Mouse (Mus musculus): ENCODE results near the gene Cwc27. TPM values are rescaled to one million over a fixed set of nuclear protein-coding genes. Genes with fewer than 3 reads are reported as not detected.
A peak's percentile ranks its signal among the peaks of the same experiment; 100 is the strongest.

Cwc27 gene
- polyA plus RNA-seq, 1 experiment from 2014 or later = 25.4 TPM

DNA sequence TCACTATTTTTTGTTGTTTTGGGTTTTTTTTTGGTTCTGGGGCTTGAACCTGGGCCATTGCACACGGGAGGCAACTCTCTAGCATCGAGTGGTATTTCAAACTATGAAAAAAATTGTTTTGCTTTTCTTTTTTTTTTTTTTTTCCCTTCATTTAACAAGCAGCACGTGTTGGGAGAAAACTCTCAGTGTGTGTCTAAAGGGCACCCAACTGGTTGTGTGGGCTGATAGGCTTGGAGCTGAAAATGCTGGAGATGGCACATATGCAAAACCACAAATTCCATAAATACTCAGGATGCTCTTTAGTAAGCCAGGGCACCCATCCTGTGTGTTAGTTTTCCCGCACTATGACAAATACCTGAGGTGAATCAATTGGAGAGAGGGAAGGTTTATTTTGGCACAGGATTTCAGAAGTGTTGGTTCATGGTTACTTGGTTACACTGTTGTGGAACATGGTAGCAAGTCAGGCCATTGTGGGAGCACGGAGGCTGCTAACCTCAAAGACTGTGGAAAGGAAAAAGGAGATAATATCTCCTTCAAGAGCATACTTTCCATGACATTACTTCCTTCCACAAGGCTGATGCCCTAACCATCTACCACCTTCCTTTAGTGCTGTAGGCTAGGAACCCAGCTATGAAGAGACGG, 194.7 kb downstream of the Cwc27 start:
- H3K27me3 ChIP-seq (ENCODE audit: insufficient read depth, low read length) = no peaks in the 10 kb centered on the region
- 70% methylated on average over 6 of the region's 6 CpGs for WGBS

DNA sequence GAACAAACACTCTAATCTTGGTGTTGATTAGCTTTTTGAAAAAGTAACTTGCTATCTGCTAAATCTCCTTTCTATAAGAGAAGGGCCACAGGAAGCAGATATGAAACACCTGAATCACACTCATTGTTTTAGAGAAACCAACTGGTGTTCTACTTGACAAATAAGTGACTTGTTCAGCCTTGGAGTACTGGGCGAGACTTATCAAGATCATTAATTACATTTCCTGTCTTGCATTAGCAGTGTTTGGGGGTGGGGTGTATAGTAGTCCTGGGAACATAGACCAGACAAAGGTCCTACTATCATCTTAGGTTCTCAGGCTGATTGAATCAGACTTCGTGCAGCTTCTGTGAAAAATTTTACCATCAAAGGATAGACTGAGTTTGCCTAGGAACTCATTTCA, 196.5 kb downstream of the Cwc27 start:
- ATAC-seq (replicated peaks; ENCODE audit: low FRiP score, low read depth) = no peak

More for the DNA sequence above, 194.7 kb downstream of the Cwc27 start:
- TF ChIP-seq CTCF (IDR thresholded peaks at IDR 0.05; ENCODE audit: low read depth) = no peak
- no peak overlapping the region for H3K4me3 ChIP-seq (replicated peaks; ENCODE audit: low read depth, low read length)
- no peaks in the 10 kb centered on the region for H3K36me3 ChIP-seq (ENCODE audit: insufficient read depth, low read length)
- H3K9me3 ChIP-seq (replicated peaks; ENCODE audit: low read length) = no peaks in the 10 kb centered on the region
- no peak overlapping the region for H3K4me2 ChIP-seq (ENCODE audit: low read length)
- ATAC-seq (replicated peaks; ENCODE audit: low FRiP score, low read depth) (no peak), DNase-seq (ENCODE audit: low spot score) (no peak)
- no peak overlapping the region for H3K9ac ChIP-seq (ENCODE audit: low read depth, low read length)
- no peak overlapping the region for H3K27ac ChIP-seq
- no peaks in the 10 kb centered on the region for H3K4me1 ChIP-seq (replicated peaks; ENCODE audit: insufficient read depth, low read length)

DNA sequence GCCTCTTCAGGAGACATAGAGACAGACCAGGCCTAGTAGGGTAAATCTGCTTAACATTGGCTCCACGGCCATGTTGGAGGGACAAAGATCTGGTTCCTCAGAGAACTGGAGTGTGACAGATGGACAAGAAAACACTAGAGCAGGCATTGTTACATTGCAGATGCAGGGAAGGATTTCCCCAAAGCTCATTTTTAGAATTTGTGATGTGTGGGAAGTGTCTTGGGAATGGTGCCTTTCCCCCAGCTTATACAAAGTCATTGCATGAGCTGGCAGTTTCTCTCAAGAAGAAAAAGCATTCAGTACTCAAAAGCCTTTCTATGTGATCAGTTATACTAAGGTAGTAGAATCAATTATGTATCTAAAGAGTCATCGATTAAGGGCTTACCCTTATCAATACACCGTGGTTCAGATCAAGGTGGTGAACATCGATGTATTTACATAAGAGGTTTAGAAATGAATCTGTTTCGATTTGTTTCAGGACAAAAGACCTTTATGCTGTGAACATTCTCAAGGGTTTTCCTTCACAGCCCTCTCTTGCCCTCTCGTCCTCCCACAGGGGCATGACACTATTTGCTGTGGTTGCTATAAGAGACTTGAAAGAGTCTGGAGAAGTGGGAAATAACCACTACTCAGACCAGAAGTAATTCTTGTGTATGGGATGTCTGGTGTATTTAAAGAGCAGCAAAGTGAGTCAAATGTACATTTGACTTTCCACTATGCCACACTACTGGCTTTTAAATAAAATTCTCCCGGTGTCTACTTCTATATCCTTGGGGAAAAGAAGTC, 197.2 kb downstream of the Cwc27 start:
- Histone ChIP-seq H3K4me3 (replicated peaks; ENCODE audit: low read depth, low read length) (no peak overlapping the region), H3K4me1 (replicated peaks; ENCODE audit: insufficient read depth, low read length) (no peaks in the 10 kb centered on the region; the same call in 1 of the 2 replicates), H3K27me3 (ENCODE audit: insufficient read depth, low read length) (no peaks in the 10 kb centered on the region), H3K9ac (ENCODE audit: low read depth, low read length) (no peak overlapping the region), H3K27ac (no peak overlapping the region), H3K36me3 (ENCODE audit: insufficient read depth, low read length) (no peaks in the 10 kb centered on the region), H3K9me3 (replicated peaks; ENCODE audit: low read length) (no peaks in the 10 kb centered on the region), H3K4me2 (ENCODE audit: low read length) (no peak overlapping the region)
- ATAC-seq (replicated peaks; ENCODE audit: low FRiP score, low read depth) = no peak
- DNase-seq (ENCODE audit: low spot score) = no peak
- TF ChIP-seq CTCF (IDR thresholded peaks at IDR 0.05; ENCODE audit: low read depth) = no peak
- 88% methylated on average over 7 of the region's 7 CpGs for WGBS

More for the DNA sequence above, 196.5 kb downstream of the Cwc27 start:
- Histone ChIP-seq H3K9me3 (replicated peaks; ENCODE audit: low read length) (no peaks in the 10 kb centered on the region), H3K4me1 (replicated peaks; ENCODE audit: insufficient read depth, low read length) (no peaks in the 10 kb centered on the region; the same call in 1 of the 2 replicates), H3K9ac (ENCODE audit: low read depth, low read length) (no peak overlapping the region), H3K36me3 (ENCODE audit: insufficient read depth, low read length) (no peaks in the 10 kb centered on the region), H3K4me3 (replicated peaks; ENCODE audit: low read depth, low read length) (no peak overlapping the region), H3K4me2 (ENCODE audit: low read length) (no peak overlapping the region), H3K27ac (no peak overlapping the region), H3K27me3 (ENCODE audit: insufficient read depth, low read length) (no peaks in the 10 kb centered on the region)
- no peak for TF ChIP-seq CTCF (IDR thresholded peaks at IDR 0.05; ENCODE audit: low read depth)
- no peak for DNase-seq (ENCODE audit: low spot score)
- WGBS = 49% methylated on average over 2 of the region's 2 CpGs

DNA sequence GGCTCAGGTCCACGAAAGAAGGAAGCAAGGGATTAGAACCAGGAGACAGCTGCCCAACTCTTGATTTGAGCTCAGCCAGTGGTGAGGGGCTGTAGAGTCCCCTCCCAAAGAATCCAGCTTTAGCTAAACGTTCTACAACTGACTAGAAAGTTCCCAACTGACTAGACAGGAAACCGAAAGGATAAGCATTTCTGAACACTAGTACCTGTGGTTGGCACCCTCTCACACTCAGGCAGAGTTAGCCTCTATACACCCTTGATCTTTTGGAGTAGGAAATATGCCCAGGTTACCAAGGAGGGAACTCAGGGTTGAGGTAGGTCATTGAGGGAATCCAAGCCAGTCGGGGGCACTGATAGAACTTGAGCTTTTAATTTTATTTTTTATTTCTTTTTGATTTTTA, 199.7 kb downstream of the Cwc27 start:
- no peaks in the 10 kb centered on the region; the same call in 1 of the 2 replicates for H3K4me1 ChIP-seq (replicated peaks; ENCODE audit: insufficient read depth, low read length)
- ATAC-seq (replicated peaks; ENCODE audit: low FRiP score, low read depth) (no peak), DNase-seq (ENCODE audit: low spot score) (no peak)
- TF ChIP-seq CTCF (IDR thresholded peaks at IDR 0.05; ENCODE audit: low read depth) = no peak
- no peak overlapping the region for H3K27ac ChIP-seq
- H3K9me3 ChIP-seq (replicated peaks; ENCODE audit: low read length) = no peaks in the 10 kb centered on the region
- WGBS = 88% methylated on average over 4 of the region's 4 CpGs
- H3K36me3 ChIP-seq (ENCODE audit: insufficient read depth, low read length) = no peaks in the 10 kb centered on the region
- no peak overlapping the region for H3K4me3 ChIP-seq (replicated peaks; ENCODE audit: low read depth, low read length)
- H3K9ac ChIP-seq (ENCODE audit: low read depth, low read length) = no peak overlapping the region
- no peaks in the 10 kb centered on the region for H3K27me3 ChIP-seq (ENCODE audit: insufficient read depth, low read length)
- H3K4me2 ChIP-seq (ENCODE audit: low read length) = no peak overlapping the region

DNA sequence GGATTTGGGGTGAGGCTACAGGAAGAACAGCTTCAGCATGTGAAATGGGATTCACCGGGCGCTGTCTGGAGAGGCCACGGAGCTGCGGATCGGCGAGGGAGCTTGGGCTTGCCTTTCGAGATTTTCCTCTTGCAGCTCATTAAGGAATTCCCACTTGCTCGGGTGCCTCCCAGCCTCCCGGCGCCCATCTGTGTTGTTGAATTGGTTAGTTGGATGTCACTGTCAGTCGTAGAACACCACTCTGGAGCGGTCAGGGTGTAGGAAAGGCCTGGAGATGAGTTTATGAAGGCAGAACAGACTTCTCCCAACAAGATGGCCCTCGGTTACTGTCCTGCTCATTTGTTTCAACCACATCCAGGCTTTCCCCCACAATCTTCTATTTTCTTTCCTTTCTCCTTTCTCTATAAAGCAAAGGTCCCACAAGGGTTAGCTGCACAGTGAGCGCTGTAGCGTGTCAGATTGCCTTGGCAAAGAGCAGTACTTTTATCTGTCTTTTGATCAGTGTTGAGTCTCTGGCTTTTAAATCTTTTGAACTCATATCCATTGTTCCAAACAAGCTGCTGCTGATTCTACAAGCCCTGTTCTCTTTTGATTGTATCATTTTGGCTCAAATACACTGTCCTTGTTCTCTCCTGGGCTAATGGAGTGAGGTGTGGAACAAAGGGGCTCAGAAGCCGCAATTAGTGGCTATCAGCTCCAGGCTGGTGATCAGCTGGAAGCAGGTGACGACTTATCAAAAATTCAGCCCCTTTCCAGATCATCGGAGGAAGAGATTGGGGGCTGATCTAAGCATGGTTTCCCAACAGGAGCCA, 200.7 kb downstream of the Cwc27 start:
- ATAC-seq (replicated peaks; ENCODE audit: low FRiP score, low read depth) = 0 out of 2 replicates have a peak, but pooled peaks have one; percentile 36
- H3K36me3 ChIP-seq (ENCODE audit: insufficient read depth, low read length) = no peaks in the 10 kb centered on the region

DNA sequence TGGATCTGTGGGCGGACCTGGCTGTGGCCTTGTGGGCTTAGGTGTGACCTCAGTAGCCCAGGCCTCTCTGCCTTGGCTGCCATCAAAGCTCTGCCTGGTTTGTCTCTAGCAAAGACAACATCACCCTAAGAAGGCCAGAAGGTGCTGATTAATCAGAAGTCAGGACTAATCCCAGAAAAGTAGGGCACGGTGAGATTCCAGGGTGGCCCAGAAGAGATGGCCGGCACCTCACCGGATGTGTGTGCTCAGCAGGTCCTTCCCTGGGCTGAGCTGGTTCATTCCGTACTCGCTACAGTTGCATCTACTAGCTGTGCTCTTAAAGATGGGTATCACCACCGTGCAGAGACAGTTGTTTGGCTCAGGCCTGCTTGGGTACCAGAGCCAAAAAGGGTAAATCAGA, 201.8 kb downstream of the Cwc27 start:
- Histone ChIP-seq H3K36me3 (ENCODE audit: insufficient read depth, low read length) (no peaks in the 10 kb centered on the region), H3K27ac (no peak overlapping the region), H3K4me2 (ENCODE audit: low read length) (no peak overlapping the region), H3K9me3 (replicated peaks; ENCODE audit: low read length) (no peaks in the 10 kb centered on the region), H3K4me3 (replicated peaks; ENCODE audit: low read depth, low read length) (no peak overlapping the region), H3K9ac (ENCODE audit: low read depth, low read length) (no peak overlapping the region), H3K27me3 (ENCODE audit: insufficient read depth, low read length) (no peaks in the 10 kb centered on the region), H3K4me1 (replicated peaks; ENCODE audit: insufficient read depth, low read length) (no peaks in the 10 kb centered on the region; the same call in 1 of the 2 replicates)
- no peak for DNase-seq (ENCODE audit: low spot score)
- no peak for ATAC-seq (replicated peaks; ENCODE audit: low FRiP score, low read depth)
- WGBS = 90% methylated on average over 7 of the region's 7 CpGs
- no peak for TF ChIP-seq CTCF (IDR thresholded peaks at IDR 0.05; ENCODE audit: low read depth)

More for the DNA sequence above, 200.7 kb downstream of the Cwc27 start:
- DNase-seq (ENCODE audit: low spot score) = no peak
- 62% methylated on average over 18 of the region's 18 CpGs for WGBS
- Histone ChIP-seq H3K9ac (ENCODE audit: low read depth, low read length) (0 out of 2 replicates have a peak overlapping the region, but pooled peaks have one; percentile 13), H3K9me3 (replicated peaks; ENCODE audit: low read length) (no peaks in the 10 kb centered on the region), H3K27ac (no peak overlapping the region), H3K4me1 (replicated peaks; ENCODE audit: insufficient read depth, low read length) (no peaks in the 10 kb centered on the region; the same call in 1 of the 2 replicates), H3K27me3 (ENCODE audit: insufficient read depth, low read length) (no peaks in the 10 kb centered on the region), H3K4me3 (replicated peaks; ENCODE audit: low read depth, low read length) (no peak overlapping the region), H3K4me2 (ENCODE audit: low read length) (no peak overlapping the region)
- TF ChIP-seq CTCF (IDR thresholded peaks at IDR 0.05; ENCODE audit: low read depth) = no peak
